Mouse (Mus musculus) small intestine, adult 2 months (tissue): Measurements from ENCODE around the gene Csnk1d. TPM values are rescaled to one million over a fixed set of nuclear protein-coding genes. Genes with fewer than 3 reads are reported as not detected.

Experiments used
- H3K27ac ChIP-seq: fragments of 200-500 bp; 2 replicates; pipeline ENCODE4 v1.5.1; 2012; ENCODE audit warnings: low read depth, low read length, control low read depth, inconsistent platforms; ENCODE audit not compliant: insufficient read depth
- H3K27me3 ChIP-seq: fragments of 200-500 bp; 2 replicates; pipeline ENCODE4 v1.6.1; 2012; ENCODE audit warnings: mild to moderate bottlenecking, moderate library complexity, low read length, inconsistent platforms; ENCODE audit not compliant: control insufficient read depth, insufficient read depth
- H3K36me3 ChIP-seq: fragments of 200-500 bp; 2 replicates; pipeline ENCODE4 v1.6.1; 2012; ENCODE audit warnings: mild to moderate bottlenecking, low read length, control low read depth, inconsistent platforms; ENCODE audit not compliant: control insufficient read depth, insufficient read depth
- H3K4me1 ChIP-seq: fragments of 200-500 bp; 2 replicates; pipeline ENCODE4 v1.6.1; 2012; ENCODE audit warnings: low read length, inconsistent platforms, mixed read lengths; ENCODE audit not compliant: control insufficient read depth, insufficient read depth, insufficient read length
- H3K4me3 ChIP-seq: fragments of 200-500 bp; 2 replicates; pipeline ENCODE4 v1.5.1; 2012; ENCODE audit warnings: low read depth, mild to moderate bottlenecking, control low read depth, inconsistent platforms, low read length, moderate library complexity
- CTCF ChIP-seq: fragments of 200-500 bp; IDR thresholded peaks from 2 replicates; pipeline ENCODE4 v1.5.1; 2012; ENCODE audit warnings: low read depth, mild to moderate bottlenecking, control low read depth, inconsistent platforms, low read length, moderate library complexity, mixed read lengths; ENCODE audit not compliant: insufficient replicate concordance, insufficient read length; ENCODE audit errors: extremely low read depth
- POLR2A ChIP-seq: fragments of 200-500 bp; IDR thresholded peaks from 2 replicates; pipeline ENCODE4 v1.6.1; 2012; ENCODE audit warnings: low read depth, mild to moderate bottlenecking, control low read depth, inconsistent platforms, low read length, moderate library complexity
- WGBS: fragments of 180-500 bp; shearing (Covaris S2); methylation state at CpG from one replicate; pipeline ENCODE4 v1.1.7; 2018; 5-methylcytosine and 5-hydroxymethylcytosine counted together
- polyA plus RNA-seq: library from polyadenylated mRNA; depleted of rRNA; stranded (reverse); fragments of >200 nt; gene quantifications from 2 replicates; pipeline ENCODE4 v1.2.3, GENCODE M21; 2012

The Csnk1d gene
- polyA plus RNA-seq, 1 experiment = 60.8 TPM

GRCm38 (mm10) chr11:120961594-120961993, 29.5 kb downstream of the Csnk1d start:
- Histone ChIP-seq H3K36me3 (peaks cover 56% of the 10 kb centered on the region), H3K27me3 (no peaks in the 10 kb centered on the region), H3K4me1 (peaks cover 8% of the 10 kb centered on the region), H3K27ac (no peak overlapping the region), H3K4me3 (no peak overlapping the region)
- no peak for TF ChIP-seq CTCF
- no peak for TF ChIP-seq POLR2A
- 81% methylated on average over 7 of the region's 7 CpGs for WGBS

- no peak for TF ChIP-seq POLR2A
- TF ChIP-seq CTCF = no peak
- no peak overlapping the region for H3K4me3 ChIP-seq
- no peak overlapping the region for H3K27ac ChIP-seq
- H3K27me3 ChIP-seq = no peaks in the 10 kb centered on the region
- WGBS = 32% methylated on average over 1 of the region's 1 CpGs
- H3K4me1 ChIP-seq = peaks cover 8% of the 10 kb centered on the region
- H3K36me3 ChIP-seq = peaks cover 52% of the 10 kb centered on the region
Observed at GRCm38 (mm10) chr11:120960248-120960647, 30.9 kb downstream of the Csnk1d start.

GRCm38 (mm10) chr11:120959564-120959963, 31.6 kb downstream of the Csnk1d start:
- no peak overlapping the region for H3K27ac ChIP-seq
- peaks cover 10% of the 10 kb centered on the region for H3K4me1 ChIP-seq
- H3K27me3 ChIP-seq = no peaks in the 10 kb centered on the region
- TF ChIP-seq CTCF (no peak), POLR2A (no peak)
- H3K4me3 ChIP-seq = no peak overlapping the region
- WGBS = 73% methylated on average over 3 of the region's 3 CpGs
- H3K36me3 ChIP-seq = peaks cover 45% of the 10 kb centered on the region

GRCm38 (mm10) chr11:120959066-120959465, 32.1 kb downstream of the Csnk1d start:
- H3K4me1 ChIP-seq = peaks cover 10% of the 10 kb centered on the region
- H3K4me3 ChIP-seq = no peak overlapping the region
- H3K27ac ChIP-seq = no peak overlapping the region
- H3K27me3 ChIP-seq = no peaks in the 10 kb centered on the region
- WGBS = 89% methylated on average over 18 of the region's 18 CpGs
- peaks cover 40% of the 10 kb centered on the region for H3K36me3 ChIP-seq
- TF ChIP-seq CTCF (no peak), POLR2A (no peak)

DNA sequence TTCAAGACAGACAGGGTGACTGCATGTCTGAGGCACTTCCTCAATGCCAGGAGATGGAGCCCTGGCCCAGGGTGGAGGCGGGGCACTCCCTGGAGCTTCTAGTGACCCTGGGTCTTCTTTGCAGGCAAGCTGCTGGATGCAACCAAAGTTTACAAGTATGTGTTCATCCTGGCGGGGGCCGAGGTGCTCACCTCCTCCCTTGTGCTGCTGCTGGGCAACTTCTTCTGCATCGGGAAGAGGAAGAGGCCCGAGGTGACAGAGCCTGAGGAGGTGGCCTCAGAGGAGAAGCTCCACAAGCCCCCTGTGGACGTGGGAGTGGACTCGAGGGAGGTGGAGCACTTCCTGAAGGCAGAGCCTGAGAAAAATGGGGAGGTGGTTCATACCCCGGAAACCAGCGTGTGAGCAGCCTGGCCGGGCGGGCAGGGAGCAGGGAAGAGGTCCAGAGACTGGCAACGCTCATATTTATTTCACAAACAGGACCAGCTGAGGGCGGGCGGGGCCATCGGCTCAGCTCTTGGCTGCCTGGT, 33.3 kb downstream of the Csnk1d start:
- no peak for TF ChIP-seq CTCF
- no peak for TF ChIP-seq POLR2A
- peaks cover 10% of the 10 kb centered on the region for H3K4me1 ChIP-seq
- H3K36me3 ChIP-seq = peaks cover 28% of the 10 kb centered on the region
- H3K27me3 ChIP-seq = no peaks in the 10 kb centered on the region
- WGBS = 30% methylated on average over 15 of the region's 15 CpGs
- H3K27ac ChIP-seq = no peak overlapping the region
- H3K4me3 ChIP-seq = no peak overlapping the region

- Histone ChIP-seq H3K4me1 (peaks cover 10% of the 10 kb centered on the region), H3K4me3 (no peak overlapping the region), H3K36me3 (peaks cover 21% of the 10 kb centered on the region), H3K27me3 (no peaks in the 10 kb centered on the region), H3K27ac (no peak overlapping the region)
- TF ChIP-seq POLR2A (no peak), CTCF (no peak)
- WGBS = 54% methylated on average over 8 of the region's 8 CpGs
Observed at GRCm38 (mm10) chr11:120957052-120957451, 34.1 kb downstream of the Csnk1d start.

DNA sequence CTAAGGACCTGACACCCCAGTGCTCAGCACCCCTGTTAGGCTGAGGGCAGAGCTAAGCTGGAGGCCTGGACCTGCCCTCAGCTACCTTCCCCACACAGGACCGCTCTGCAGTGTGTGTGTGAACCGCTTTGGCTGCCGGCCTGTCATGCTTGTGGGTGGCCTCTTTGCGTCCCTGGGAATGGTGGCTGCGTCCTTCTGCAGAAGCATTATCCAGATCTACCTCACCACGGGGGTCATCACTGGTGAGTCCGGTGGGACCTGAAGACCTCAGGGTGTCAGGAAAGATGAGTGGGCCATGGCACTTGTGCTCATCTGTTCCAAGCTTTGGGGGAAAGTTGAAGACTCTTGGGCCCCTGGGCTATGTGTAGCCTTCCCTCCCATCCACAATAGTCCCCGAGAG, 35.4 kb downstream of the Csnk1d start:
- 94% methylated on average over 8 of the region's 8 CpGs for WGBS
- no peaks in the 10 kb centered on the region for H3K27me3 ChIP-seq
- peaks cover 11% of the 10 kb centered on the region for H3K36me3 ChIP-seq
- H3K4me3 ChIP-seq = no peak overlapping the region
- no peak overlapping the region for H3K27ac ChIP-seq
- peaks cover 15% of the 10 kb centered on the region for H3K4me1 ChIP-seq
- TF ChIP-seq CTCF (no peak), POLR2A (no peak)

GRCm38 (mm10) chr11:120954936-120955335, 36.2 kb downstream of the Csnk1d start:
- Histone ChIP-seq H3K4me1 (peaks cover 23% of the 10 kb centered on the region), H3K36me3 (peaks cover 9% of the 10 kb centered on the region), H3K4me3 (no peak overlapping the region), H3K27ac (no peak overlapping the region), H3K27me3 (no peaks in the 10 kb centered on the region)
- TF ChIP-seq CTCF = no peak
- TF ChIP-seq POLR2A = no peak
- 39% methylated on average over 5 of the region's 5 CpGs for WGBS
